Mouse (Mus musculus): ENCODE measurements around the gene Ippk. TPM values are rescaled to one million over a fixed set of nuclear protein-coding genes. Genes with fewer than 3 reads are reported as not detected.

Ippk gene
- polyA plus RNA-seq, 1 experiment from 2014 or later = 14.9 TPM

- Histone ChIP-seq H3K36me3 (replicated peaks; ENCODE audit: control insufficient read depth, insufficient read depth, low read depth, low read length) (no peaks in the 10 kb centered on the region; the same call in none of the 2 replicates), H3K4me3 (ENCODE audit: low read depth, low read length) (no peak overlapping the region), H3K4me2 (ENCODE audit: low read depth, low read length) (no peak overlapping the region), H3K4me1 (ENCODE audit: control insufficient read depth, insufficient read depth, low read length) (no peaks in the 10 kb centered on the region), H3K9ac (replicated peaks; ENCODE audit: low read length) (no peak overlapping the region), H3K27ac (replicated peaks; ENCODE audit: low read depth, low read length) (no peak overlapping the region), H3K9me3 (replicated peaks; ENCODE audit: control insufficient read depth, low read length) (no peaks in the 10 kb centered on the region), H3K27me3 (ENCODE audit: control insufficient read depth, insufficient read depth, low read length) (no peaks in the 10 kb centered on the region)
- DNase-seq (ENCODE audit: low spot score) = no peak
- WGBS = 86% methylated on average over 15 of the region's 15 CpGs
- ATAC-seq (replicated peaks; ENCODE audit: insufficient number of reproducible peaks, low FRiP score, low TSS enrichment, low read depth) = no peak
These were observed 40.5 kb downstream of the Ippk start for GRCm38 (mm10) chr13:49461458-49462132.

GRCm38 (mm10) chr13:49462921-49463320 lies 41.9 kb downstream of the Ippk start:
- no peak overlapping the region for H3K9ac ChIP-seq (replicated peaks; ENCODE audit: low read length)
- H3K4me2 ChIP-seq (ENCODE audit: low read depth, low read length) = no peak overlapping the region
- DNase-seq (ENCODE audit: low spot score) = no peak
- no peaks in the 10 kb centered on the region; the same call in none of the 2 replicates for H3K36me3 ChIP-seq (replicated peaks; ENCODE audit: control insufficient read depth, insufficient read depth, low read depth, low read length)
- WGBS = 100% methylated on average over 2 of the region's 2 CpGs
- no peak overlapping the region for H3K27ac ChIP-seq (replicated peaks; ENCODE audit: low read depth, low read length)
- H3K9me3 ChIP-seq (replicated peaks; ENCODE audit: control insufficient read depth, low read length) = no peaks in the 10 kb centered on the region
- no peak overlapping the region for H3K4me3 ChIP-seq (ENCODE audit: low read depth, low read length)
- no peak for ATAC-seq (replicated peaks; ENCODE audit: insufficient number of reproducible peaks, low FRiP score, low TSS enrichment, low read depth)
- no peaks in the 10 kb centered on the region for H3K4me1 ChIP-seq (ENCODE audit: control insufficient read depth, insufficient read depth, low read length)
- no peaks in the 10 kb centered on the region for H3K27me3 ChIP-seq (ENCODE audit: control insufficient read depth, insufficient read depth, low read length)

- Histone ChIP-seq H3K27ac (replicated peaks; ENCODE audit: low read depth, low read length) (peak overlapping the region; percentile 76; the same call in 1 of the 2 replicates), H3K4me3 (ENCODE audit: low read depth, low read length) (no peak overlapping the region), H3K9me3 (replicated peaks; ENCODE audit: control insufficient read depth, low read length) (no peaks in the 10 kb centered on the region), H3K27me3 (ENCODE audit: control insufficient read depth, insufficient read depth, low read length) (no peaks in the 10 kb centered on the region), H3K4me2 (ENCODE audit: low read depth, low read length) (no peak overlapping the region), H3K4me1 (ENCODE audit: control insufficient read depth, insufficient read depth, low read length) (no peaks in the 10 kb centered on the region), H3K36me3 (replicated peaks; ENCODE audit: control insufficient read depth, insufficient read depth, low read depth, low read length) (no peaks in the 10 kb centered on the region; the same call in none of the 2 replicates), H3K9ac (replicated peaks; ENCODE audit: low read length) (no peak overlapping the region)
- 96% methylated on average over 4 of the region's 4 CpGs for WGBS
- DNase-seq (ENCODE audit: low spot score) (no peak), ATAC-seq (replicated peaks; ENCODE audit: insufficient number of reproducible peaks, low FRiP score, low TSS enrichment, low read depth) (no peak)
These were observed 44.8 kb downstream of the Ippk start for GRCm38 (mm10) chr13:49465875-49466274.

- ATAC-seq (replicated peaks; ENCODE audit: insufficient number of reproducible peaks, low FRiP score, low TSS enrichment, low read depth) (peak; percentile 58; the same call in 1 of the 2 replicates), DNase-seq (ENCODE audit: low spot score) (peak; percentile 65)
- Histone ChIP-seq H3K9ac (replicated peaks; ENCODE audit: low read length) (no peak overlapping the region), H3K4me3 (ENCODE audit: low read depth, low read length) (no peak overlapping the region), H3K27me3 (ENCODE audit: control insufficient read depth, insufficient read depth, low read length) (no peaks in the 10 kb centered on the region), H3K9me3 (replicated peaks; ENCODE audit: control insufficient read depth, low read length) (no peaks in the 10 kb centered on the region), H3K36me3 (replicated peaks; ENCODE audit: control insufficient read depth, insufficient read depth, low read depth, low read length) (no peaks in the 10 kb centered on the region; the same call in none of the 2 replicates), H3K27ac (replicated peaks; ENCODE audit: low read depth, low read length) (peak overlapping the region; percentile 76), H3K4me1 (ENCODE audit: control insufficient read depth, insufficient read depth, low read length) (no peaks in the 10 kb centered on the region), H3K4me2 (ENCODE audit: low read depth, low read length) (no peak overlapping the region)
- 50% methylated on average over 11 of the region's 11 CpGs for WGBS
These were observed 45.5 kb downstream of the Ippk start for GRCm38 (mm10) chr13:49466393-49467075.

- Histone ChIP-seq H3K36me3 (replicated peaks; ENCODE audit: control insufficient read depth, insufficient read depth, low read depth, low read length) (no peaks in the 10 kb centered on the region; the same call in 1 of the 2 replicates), H3K27ac (replicated peaks; ENCODE audit: low read depth, low read length) (peak overlapping the region; percentile 4; the same call in 1 of the 2 replicates), H3K9me3 (replicated peaks; ENCODE audit: control insufficient read depth, low read length) (no peaks in the 10 kb centered on the region), H3K4me1 (ENCODE audit: control insufficient read depth, insufficient read depth, low read length) (no peaks in the 10 kb centered on the region), H3K4me2 (ENCODE audit: low read depth, low read length) (no peak overlapping the region), H3K9ac (replicated peaks; ENCODE audit: low read length) (no peak overlapping the region), H3K27me3 (ENCODE audit: control insufficient read depth, insufficient read depth, low read length) (no peaks in the 10 kb centered on the region), H3K4me3 (ENCODE audit: low read depth, low read length) (no peak overlapping the region)
- DNase-seq (ENCODE audit: low spot score) (peak; percentile 45), ATAC-seq (replicated peaks; ENCODE audit: insufficient number of reproducible peaks, low FRiP score, low TSS enrichment, low read depth) (peak; percentile 47; the same call in 1 of the 2 replicates)
- 38% methylated on average over 2 of the region's 2 CpGs for WGBS
These were observed 46.5 kb downstream of the Ippk start for GRCm38 (mm10) chr13:49467585-49467984.

- ATAC-seq (replicated peaks; ENCODE audit: insufficient number of reproducible peaks, low FRiP score, low TSS enrichment, low read depth) = no peak
- H3K27ac ChIP-seq (replicated peaks; ENCODE audit: low read depth, low read length) = no peak overlapping the region
- H3K4me1 ChIP-seq (ENCODE audit: control insufficient read depth, insufficient read depth, low read length) = no peaks in the 10 kb centered on the region
- WGBS = 87% methylated on average over 5 of the region's 5 CpGs
- no peaks in the 10 kb centered on the region; the same call in 1 of the 2 replicates for H3K36me3 ChIP-seq (replicated peaks; ENCODE audit: control insufficient read depth, insufficient read depth, low read depth, low read length)
- H3K9ac ChIP-seq (replicated peaks; ENCODE audit: low read length) = no peak overlapping the region
- no peaks in the 10 kb centered on the region for H3K9me3 ChIP-seq (replicated peaks; ENCODE audit: control insufficient read depth, low read length)
- H3K4me2 ChIP-seq (ENCODE audit: low read depth, low read length) = no peak overlapping the region
- no peak for DNase-seq (ENCODE audit: low spot score)
- H3K4me3 ChIP-seq (ENCODE audit: low read depth, low read length) = no peak overlapping the region
- H3K27me3 ChIP-seq (ENCODE audit: control insufficient read depth, insufficient read depth, low read length) = no peaks in the 10 kb centered on the region
These were observed 48.0 kb downstream of the Ippk start for GRCm38 (mm10) chr13:49469002-49469401.

GRCm38 (mm10) chr13:49470319-49470718 lies 49.3 kb downstream of the Ippk start:
- no peaks in the 10 kb centered on the region for H3K27me3 ChIP-seq (ENCODE audit: control insufficient read depth, insufficient read depth, low read length)
- no peaks in the 10 kb centered on the region; the same call in 1 of the 2 replicates for H3K36me3 ChIP-seq (replicated peaks; ENCODE audit: control insufficient read depth, insufficient read depth, low read depth, low read length)
- H3K4me3 ChIP-seq (ENCODE audit: low read depth, low read length) = no peak overlapping the region
- 88% methylated on average over 4 of the region's 4 CpGs for WGBS
- no peak overlapping the region for H3K9ac ChIP-seq (replicated peaks; ENCODE audit: low read length)
- ATAC-seq (replicated peaks; ENCODE audit: insufficient number of reproducible peaks, low FRiP score, low TSS enrichment, low read depth) (no peak), DNase-seq (ENCODE audit: low spot score) (no peak)
- H3K4me2 ChIP-seq (ENCODE audit: low read depth, low read length) = no peak overlapping the region
- H3K9me3 ChIP-seq (replicated peaks; ENCODE audit: control insufficient read depth, low read length) = no peaks in the 10 kb centered on the region
- no peak overlapping the region for H3K27ac ChIP-seq (replicated peaks; ENCODE audit: low read depth, low read length)
- H3K4me1 ChIP-seq (ENCODE audit: control insufficient read depth, insufficient read depth, low read length) = no peaks in the 10 kb centered on the region

- WGBS = 79% methylated on average over 4 of the region's 4 CpGs
- Histone ChIP-seq H3K36me3 (replicated peaks; ENCODE audit: control insufficient read depth, insufficient read depth, low read depth, low read length) (no peaks in the 10 kb centered on the region), H3K4me3 (ENCODE audit: low read depth, low read length) (no peak overlapping the region), H3K27ac (replicated peaks; ENCODE audit: low read depth, low read length) (no peak overlapping the region), H3K9ac (replicated peaks; ENCODE audit: low read length) (no peak overlapping the region), H3K27me3 (ENCODE audit: control insufficient read depth, insufficient read depth, low read length) (no peaks in the 10 kb centered on the region), H3K9me3 (replicated peaks; ENCODE audit: control insufficient read depth, low read length) (no peaks in the 10 kb centered on the region), H3K4me1 (ENCODE audit: control insufficient read depth, insufficient read depth, low read length) (no peaks in the 10 kb centered on the region), H3K4me2 (ENCODE audit: low read depth, low read length) (no peak overlapping the region)
- DNase-seq (ENCODE audit: low spot score) (no peak), ATAC-seq (replicated peaks; ENCODE audit: insufficient number of reproducible peaks, low FRiP score, low TSS enrichment, low read depth) (no peak)
These were observed 49.8 kb downstream of the Ippk start for GRCm38 (mm10) chr13:49470806-49471205.

Measured in embryonic facial prominence, embryonic 11.5 days (tissue).